Mouse (Mus musculus): Measurements from ENCODE around the gene Fnbp1.
A peak's percentile ranks its signal among the peaks of the same experiment; 100 is the strongest.

The Fnbp1 gene

DNA sequence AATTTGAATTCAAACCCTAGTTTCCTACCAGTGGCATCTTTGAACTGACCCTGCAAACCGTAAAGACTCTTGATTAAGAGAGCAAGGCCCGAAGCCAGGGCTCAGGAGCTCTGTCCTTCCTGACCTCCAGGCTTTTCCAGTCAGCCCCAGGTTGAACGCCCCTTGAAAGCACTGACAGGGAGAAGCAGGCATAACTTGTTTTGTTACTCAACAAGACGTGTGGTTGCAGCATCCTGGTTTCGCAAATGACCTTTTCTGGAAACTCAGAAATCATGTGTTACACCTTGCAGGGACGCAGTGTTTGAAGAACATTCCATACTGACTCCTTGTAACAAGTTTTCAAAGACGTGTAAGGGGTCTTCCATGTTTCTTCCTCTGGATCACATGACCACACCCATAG lies 5.2 kb upstream of the Fnbp1 start:
- no peak for DNase-seq

DNA sequence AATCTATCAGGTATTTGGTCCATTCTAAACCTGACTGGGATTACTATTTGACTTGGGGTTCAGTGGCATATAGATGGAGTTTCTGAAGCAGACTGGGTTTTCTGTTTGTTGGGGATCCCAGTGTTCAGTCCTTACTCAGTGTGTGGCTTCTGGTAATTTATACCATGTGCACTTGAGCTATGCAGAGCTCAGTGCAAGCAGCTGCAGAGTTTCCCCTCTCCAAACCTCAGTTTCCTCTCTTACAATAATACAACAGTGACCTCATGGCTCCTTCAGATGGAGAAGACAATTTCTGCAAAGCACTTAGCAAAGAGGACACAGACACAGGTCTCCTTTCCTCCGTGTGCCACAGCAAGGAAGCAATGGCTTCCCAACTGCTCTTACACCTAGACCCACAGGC lies 3.1 kb upstream of the Fnbp1 start:
- DNase-seq, result no peak

DNA sequence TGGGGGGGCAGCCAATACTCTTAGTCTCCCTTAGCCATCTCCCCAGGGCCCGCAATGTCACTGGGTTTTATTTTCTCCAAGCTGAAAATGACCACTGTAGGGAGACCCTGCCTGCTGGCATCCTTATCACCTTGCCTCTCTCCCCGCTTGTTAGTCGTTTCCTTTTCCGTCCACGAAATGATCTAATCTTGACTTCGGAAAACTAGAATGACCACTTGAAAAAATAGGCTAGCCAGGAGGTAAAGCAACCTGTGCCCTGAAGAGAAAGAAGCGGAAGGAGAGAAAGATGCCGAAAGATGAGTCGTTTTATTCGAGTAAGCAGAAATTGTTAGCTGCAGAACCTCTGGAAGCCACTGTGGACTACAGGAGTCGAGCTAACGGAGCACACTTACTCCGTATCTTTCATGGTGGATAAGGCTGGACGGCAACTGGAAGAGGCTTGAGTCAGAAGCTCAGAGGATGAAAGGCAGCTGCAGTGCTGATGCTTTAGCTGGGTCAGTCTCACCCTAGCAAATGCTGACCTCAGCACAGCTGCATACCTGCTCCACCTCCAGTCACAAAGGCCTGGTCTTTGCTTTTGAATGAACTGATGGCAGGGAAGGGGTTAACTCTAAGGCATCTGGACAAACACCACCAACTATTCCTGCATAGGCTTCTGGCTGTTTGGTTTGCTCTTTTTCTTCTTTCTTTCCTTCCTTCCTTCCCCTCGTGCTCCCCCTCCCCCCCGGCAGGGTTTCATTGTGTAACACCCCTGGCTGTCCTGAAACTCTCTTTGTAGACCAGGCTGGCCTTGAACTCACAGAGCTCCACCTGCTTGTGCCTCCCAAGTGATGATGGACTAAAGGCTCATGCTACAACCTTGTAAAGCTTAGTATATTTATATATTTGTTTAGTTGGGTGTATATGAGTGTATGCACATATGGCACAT lies 2.2 kb upstream of the Fnbp1 start:
- no peak for DNase-seq

DNA sequence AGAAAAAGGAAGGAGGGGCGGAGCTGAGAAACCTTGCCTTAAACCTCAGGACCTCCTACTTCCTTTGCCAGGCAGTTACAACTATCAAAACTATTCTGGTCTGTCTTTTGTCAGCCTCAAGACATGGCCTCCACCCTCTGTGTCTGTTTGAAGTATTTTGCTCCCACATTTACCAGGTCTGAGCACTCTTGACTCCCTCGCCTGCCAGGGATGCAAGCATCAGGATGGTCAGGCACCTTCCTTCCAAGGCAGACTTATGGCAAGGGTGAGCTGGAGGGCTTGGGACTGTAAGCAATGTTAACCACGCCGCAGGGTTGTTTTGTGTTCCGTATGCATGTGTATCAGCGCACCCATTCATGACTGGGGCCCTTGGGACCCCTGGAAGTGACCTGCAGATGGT lies 1.5 kb upstream of the Fnbp1 start:
- no peak for DNase-seq

DNA sequence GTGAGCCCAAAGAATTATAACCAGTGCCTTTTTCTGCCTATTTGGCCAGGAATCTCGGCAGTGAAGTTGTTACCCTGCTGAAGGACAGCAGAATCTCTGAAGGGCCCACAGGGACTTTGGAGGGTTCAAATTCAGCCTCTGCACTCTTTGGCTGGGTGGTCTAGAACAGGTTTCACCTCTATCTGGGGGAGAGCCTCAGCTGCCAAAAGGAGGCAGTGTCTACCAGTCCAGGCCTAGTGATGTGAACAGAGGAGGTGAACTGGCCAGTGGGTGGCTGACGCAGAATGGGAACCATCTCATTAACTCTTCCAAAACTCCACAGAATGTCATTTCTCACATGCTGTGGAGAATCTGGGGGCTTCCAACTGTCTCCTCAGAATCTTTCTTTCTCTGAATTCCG lies 697 bp upstream of the Fnbp1 start:
- DNase-seq, result no peak

DNA sequence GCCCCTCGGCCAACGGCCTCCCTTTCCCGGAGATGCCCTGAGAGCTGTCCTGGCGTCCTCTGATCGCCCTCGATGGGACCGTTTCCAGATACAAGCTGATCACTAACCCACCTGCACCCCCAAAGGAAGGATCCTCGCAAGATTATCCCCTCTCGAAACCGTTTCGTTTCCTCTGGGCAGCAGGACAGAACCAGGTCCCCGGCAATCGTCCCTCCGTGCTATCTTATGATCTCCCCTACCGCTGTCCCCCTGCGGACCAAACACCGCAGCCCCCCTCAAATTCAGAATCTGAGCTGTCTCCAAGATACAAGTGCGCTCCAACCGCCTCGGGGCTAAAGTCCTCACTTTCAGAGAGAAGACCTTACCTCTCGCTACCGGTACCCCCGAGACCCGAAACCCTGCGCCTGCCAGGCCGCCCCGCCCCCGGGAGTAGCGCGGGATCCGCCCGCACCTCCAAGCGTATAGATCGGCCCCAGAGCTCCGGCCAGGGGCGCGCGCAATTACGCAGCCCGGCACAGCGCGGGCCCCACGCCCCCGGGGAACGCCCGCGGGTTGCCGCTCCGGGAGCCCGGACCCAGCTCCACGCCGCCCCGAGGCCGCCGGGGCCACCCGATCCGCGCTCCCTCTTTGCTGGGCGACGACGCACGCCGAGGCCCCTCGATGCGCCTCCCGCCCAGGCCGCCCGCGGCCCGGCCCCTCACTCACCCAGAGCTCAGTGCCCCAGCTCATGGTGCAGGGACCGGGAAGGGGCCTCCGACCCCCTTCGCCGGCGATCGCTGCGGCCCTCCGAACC lies 538 bp downstream of the Fnbp1 start:
- DNase-seq, result peak; percentile 69 to 70

DNA sequence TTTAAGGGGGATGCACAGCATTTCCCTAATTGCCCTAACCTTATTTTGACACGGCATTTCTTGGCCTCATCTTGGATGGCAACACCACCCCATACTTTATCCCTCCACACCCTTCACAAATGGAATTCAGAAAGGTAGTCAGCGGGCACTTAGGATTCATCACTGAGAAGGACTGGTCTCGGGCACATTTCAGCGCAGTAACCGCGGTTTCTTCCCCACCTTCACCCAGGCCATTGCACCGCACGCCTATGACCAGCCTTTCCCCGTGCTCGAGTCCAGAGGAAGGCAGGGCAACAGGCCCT lies 1.1 kb downstream of the Fnbp1 start:
- DNase-seq, result no peak

DNA sequence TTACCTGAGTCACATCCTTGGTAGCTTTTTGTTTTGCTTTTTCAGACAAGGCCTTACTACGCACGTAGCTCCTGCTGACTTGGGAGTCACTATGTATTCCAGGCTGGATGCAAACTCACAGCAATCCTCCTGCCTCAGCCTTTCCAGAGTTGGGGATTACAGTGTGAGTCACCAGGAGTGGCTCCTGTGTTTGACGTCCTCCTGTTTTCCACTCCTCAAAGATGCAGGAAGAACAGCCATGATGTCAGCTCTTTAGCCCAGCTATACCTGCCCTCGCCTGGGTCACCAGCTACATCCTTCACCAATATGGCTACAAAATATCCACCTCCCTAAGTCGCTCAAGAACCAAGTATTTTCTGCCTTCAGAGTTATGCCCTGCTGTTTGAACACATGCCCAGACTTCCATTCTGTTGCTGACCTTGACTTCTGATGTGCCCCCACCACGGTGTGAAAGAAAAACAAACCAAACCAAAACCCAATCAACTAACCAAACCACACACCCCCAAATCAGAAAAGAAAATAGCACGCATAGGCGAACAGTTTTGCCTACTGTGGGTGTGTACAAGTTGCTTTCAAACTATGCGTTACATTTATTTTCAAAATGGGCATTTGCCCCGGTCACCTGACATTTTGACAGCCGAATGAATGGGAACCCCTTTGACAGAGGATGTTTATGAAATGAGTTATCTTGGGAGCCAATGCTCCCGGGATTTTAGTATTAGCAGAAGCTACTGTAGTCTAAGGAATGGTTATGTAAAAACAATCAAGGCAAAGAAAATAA lies 1.6 kb downstream of the Fnbp1 start:
- peak in 1 of 2 experiments; percentile 35 for DNase-seq

DNA sequence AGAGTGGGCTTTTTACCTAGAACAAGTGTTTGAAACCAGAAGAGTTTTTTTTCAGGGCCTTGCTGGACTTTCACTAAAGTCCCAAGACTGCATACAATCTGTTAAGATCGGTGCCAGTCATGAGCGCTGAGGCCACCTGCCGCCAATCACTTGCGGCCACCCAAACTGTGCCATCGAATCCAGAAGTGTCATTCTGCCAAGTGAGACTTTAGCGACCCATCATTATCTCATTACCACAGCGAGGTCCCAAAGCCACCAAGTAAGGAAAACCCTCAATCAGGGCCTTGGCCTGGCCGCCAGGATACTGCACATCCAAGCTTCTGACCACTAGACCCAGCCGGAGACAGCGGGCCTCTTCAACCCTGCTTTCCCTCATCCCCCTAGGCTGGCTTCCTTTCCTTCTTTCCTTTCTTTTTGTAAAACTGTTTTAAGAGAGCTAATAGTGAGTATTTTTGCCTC lies 2.6 kb downstream of the Fnbp1 start:
- DNase-seq, result peak in 1 of 2 experiments; percentile 54

DNA sequence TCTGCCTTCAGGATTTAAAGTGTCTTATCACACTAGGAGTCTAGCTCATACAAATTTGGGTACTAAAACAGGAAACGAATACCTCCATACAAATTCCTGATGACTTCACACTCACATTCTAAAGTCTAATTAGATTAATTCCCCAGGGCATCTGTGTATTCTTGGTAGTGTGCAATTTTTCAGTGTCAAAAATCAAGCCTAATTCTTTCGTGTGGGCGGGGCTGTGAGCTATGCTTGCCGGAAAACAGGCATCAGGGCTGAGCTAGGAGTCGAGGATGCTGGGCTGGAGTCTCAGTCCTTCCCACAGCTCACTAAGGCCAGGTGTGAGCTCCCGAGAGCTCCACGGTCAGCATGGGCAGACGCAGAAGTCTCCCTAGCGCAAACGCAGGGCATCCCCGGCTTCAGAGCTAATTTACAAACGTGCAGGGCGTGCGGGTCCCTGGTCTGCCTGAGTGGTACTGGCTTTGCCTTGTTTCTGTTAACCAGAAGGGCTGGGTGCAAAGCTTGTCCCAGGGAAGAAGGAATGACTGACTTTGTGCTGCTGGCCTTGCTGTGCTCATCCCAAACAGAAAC lies 4.7 kb downstream of the Fnbp1 start:
- DNase-seq, result peak in 1 of 2 experiments; percentile 33

DNA sequence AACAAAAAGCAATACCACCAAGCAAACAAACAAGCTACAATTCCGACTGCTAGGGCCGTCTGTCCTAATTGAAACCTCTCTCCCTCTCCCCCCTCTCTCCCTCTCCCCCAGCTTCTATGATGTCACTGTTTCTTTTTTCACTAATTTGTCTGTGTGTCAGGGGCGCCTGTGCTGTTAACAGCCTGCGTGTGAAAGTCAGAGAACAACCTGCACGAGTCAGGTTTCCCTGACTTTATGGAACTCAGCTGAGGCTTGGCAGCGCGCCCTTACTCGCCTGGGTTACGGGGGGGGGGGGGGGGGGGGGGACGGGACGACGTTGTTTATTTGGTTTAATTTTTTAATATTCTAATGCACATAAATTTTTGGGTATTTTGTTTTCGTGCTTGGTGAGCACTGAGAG lies 5.5 kb downstream of the Fnbp1 start:
- no peak for DNase-seq

DNA sequence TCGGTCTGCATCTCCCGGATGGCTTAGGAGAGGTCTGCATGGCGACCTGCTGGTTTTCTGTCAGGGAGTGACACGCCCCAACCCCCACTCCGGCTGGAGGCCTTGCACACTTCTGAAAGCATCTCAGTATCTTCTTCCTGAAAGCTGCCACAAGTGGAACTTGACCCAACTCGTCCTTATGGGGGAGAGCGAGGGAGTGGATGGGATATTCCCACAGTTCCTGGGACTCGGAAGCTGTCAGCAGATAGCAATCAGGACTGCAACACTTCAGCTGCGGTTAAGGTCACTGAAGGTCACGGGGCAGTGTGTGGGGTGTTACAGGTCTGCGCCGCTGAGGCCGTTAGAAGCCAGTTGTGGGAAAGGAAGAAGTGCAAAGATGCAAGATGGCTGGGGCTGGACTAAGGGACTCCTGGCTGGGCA lies 6.3 kb downstream of the Fnbp1 start:
- peak in 1 of 2 experiments; percentile 35 for DNase-seq

DNA sequence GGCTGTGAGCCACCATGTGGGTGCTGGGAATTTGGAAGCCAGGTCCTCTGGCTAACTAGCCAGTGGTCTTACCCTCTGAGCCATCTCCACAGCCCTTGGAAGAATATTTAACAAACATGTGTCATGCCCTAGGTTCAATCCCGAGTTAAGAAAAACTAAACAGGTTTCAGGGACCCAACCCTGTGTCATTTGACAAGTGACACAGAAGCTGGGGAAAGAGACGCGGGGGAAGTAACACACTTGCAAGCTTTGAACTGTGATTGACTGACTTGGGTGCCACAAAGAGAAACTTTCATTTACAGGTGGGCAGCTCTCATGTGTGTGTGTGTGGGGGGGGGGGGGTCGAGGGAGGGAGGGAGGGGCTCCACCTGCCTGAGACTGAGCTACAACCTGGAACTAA lies 7.8 kb downstream of the Fnbp1 start:
- no peak for DNase-seq

DNA sequence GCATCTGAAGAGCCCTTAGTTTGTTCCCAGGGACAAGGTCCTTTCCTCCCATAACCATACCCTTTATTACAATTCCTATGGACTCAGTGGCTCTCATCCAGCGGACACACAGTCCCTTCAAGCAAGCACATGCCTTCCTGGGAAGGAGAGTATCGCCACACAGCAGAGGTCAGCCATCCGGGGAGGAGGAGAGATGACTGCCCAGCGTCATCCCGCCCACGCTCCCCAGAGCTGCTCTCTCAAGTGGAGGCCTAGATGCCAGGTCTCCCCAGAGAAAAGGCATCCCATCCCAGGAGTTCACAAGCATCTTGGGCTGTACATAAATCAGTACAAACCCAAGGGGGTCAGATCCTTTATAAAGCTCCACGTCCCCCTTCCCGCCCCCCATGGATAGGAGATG lies 9.1 kb downstream of the Fnbp1 start:
- DNase-seq, result peak in 1 of 2 experiments; percentile 45

DNA sequence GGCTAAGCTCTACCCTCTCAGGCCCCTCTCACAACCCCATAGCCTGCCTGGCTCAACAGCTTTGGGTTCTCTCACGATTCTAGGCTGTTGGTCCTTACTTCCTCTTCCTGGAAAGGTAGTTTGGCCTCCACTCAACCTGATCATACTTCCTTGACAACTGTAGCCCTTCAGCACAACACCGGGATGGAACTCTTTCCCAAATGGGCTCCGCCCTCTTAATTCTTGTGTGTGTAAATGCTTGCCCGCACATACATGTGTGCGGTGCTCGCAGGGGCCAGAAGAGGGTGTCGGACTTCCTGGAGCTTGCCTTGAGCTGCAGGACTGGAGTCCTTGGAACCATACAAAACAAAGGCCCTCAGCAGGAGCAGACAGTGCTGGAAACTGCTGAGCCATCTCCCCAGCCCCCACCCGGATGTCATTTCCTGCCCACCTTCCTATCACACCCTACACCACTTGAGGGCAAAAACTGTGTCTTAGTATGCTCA lies 11.0 kb downstream of the Fnbp1 start:
- no peak for DNase-seq

DNA sequence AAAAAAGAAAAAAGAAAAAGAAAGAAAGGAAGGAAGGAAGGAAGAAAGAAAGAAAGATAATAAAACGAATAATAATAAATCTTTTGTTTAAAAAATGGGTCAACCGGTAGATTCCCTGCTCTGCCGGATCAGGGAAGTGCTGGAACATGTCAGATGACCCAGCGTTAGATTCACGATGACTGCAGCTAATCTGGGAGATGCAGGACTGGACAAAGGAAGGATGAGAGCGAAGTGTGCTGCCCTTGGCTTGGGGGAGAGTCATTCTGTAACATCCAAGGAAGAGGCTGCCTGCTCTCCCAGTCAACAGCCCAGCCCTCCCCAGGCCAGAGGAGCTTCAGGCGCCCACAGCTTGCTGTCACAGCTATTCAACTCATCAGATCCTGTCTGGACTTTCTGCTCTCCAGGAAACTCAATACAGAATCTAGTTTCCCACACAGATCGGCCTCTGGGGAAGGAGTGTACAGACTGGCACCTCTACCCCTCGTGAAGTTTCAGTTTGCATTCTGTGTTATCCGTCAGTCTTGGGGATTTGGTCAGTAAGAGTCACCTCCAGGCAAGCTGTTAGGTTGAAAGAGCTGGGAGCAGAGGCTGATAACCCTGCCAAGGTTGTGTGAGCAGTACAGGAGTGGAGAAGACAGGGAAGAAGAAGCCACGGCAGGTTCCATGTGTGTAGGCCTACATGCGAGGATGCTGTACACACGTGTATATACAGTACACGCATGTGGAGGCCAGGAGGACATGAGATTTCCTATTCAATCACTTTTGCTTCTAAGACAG lies 11.9 kb downstream of the Fnbp1 start:
- DNase-seq, result no peak

DNA sequence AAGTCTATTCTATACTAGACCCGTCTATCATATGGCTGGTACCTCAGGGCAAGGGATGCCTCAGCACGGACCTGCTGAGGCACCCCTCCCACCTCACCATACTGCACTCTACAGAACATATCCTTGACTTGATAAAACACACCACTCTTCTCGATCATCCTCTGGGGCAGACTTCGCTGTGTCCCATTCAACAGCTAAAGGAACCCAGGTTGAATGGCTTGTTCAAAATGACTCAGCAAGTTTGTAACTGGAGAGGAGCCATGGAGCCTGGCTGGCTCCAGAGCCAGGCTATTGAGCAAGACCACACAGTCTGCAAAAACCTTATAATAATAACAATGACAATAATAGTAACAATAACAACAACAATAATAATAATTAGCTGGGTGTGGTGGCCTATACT lies 13.9 kb downstream of the Fnbp1 start:
- no peak for DNase-seq

DNA sequence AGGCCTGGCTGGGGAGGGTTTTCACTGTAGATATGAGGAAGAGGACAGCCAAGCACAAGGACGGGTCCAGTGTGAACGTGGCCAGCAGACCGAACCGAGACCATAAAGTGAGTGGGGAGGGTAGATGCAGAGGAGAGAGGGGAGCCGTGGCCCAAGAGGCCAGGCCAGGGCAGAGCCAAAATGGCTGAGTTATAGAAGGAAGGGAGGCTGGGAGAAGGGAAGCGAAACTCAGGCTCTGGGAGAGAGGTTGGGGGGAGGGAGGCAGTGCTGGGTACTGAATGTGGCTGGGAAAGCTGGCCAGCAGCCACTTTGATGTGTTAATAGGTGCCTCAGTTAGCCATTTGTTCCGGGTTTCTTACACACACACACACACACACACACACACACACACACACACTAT lies 14.6 kb downstream of the Fnbp1 start:
- DNase-seq, result no peak

DNA sequence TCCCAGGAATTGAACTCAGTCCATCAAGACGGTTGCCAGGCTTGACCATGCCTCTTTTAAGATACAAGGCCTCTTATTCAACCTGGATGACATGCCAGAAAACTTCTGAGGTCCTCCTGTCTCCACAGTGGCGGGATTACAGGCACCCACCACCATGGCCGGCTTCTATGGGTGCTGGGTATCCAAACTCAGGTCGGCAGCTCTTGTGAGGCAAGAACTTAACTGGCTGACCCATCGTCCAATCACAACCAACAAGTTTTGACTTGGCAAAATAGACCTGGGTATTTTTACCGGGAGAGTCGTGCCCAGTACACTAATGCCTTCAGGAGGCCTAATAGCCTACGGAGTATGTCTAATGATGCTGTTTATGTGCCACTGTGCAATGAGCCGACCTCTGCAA lies 15.8 kb downstream of the Fnbp1 start:
- DNase-seq, result no peak

DNA sequence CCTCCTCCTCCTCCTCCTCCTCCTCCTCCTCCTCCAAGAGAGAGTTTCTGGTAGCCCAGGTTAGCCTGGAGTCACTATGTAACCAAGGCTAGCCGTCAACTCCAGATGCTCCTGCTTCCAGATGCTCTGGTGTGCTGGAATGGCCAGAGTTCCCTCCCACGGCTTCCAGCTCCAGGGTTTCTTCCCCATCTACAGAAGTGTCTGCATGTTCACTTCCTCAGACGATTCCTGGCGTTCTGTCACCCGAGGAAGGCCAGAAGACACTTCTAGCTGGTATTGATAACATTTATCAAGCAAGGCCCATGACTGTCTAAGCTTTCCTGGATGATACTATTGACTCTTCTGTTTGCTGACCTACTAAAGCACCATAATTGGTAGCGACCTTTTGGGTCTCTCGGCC lies 16.7 kb downstream of the Fnbp1 start:
- DNase-seq, result no peak

DNA sequence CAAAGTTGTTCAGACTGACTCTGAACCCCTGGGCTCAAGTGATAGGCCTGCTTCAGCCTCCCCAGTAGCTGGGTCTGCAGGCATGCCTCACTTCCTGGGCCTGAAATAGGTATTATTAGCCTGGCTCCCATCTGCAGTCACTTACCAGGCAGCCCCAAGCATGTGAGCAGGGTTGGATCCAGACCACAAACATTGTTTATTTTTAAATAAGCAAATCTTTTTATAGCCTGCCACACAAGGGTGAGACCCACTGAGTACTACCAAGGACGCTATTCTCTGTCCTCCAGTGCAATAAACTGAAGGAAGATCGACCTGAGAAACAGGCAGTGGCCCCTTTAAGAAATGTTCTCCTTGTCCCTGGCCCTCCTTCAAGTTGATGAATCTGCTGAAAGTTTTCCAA lies 17.1 kb downstream of the Fnbp1 start:
- no peak for DNase-seq

DNA sequence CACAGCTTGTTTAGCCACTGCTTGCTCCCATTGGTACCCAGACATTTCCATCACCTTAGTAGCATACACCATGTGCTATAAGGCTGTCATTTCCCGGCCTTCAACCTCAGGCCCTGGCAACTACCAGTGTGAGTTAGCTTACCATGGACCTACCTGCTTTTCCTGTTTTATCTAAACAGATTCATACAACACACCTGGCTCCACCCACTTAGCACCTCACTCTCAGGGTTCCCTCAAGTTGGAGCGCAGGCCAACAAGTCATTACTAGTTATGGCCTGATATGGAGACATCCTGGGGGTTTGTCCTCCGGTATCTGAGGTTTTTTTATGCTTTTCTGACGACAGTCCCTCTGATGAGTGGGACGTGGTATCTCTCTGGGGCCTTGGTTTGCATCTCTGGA lies 18.3 kb downstream of the Fnbp1 start:
- no peak for DNase-seq

Data from cerebellum, postnatal 14 days (tissue).